12 mouse cellular contexts compared by ENCODE assay signal in genomic region chrX:99020215-99020614, GRCm38 (mm10). TPM values are rescaled to one million over a fixed set of nuclear protein-coding genes. Genes with fewer than 3 reads are reported as not detected.
A peak's percentile ranks its signal among the peaks of the same experiment; 100 is the strongest.
DNase-seq lines count a peak whose midpoint lies in the region; ATAC-seq and TF ChIP-seq lines count a peak whose summit lies in the region.
"Had no signal": no experiment of that assay in that cellular context is flagged by ENCODE, and none has a peak within 500 bp of the region (broad histone marks: within the 10 kb centered on the region; RNA-seq: fewer than 3 reads in every experiment).

No protein-coding gene starts in this region.

- 30% methylated on average over 4 of the region's 4 CpGs for WGBS in neural tube, embryonic 12.5 days
- 42% methylated on average over 4 of the region's 4 CpGs for WGBS in neural tube, embryonic 15.5 days
- WGBS in intestine, postnatal 0 days: 68% methylated on average over 4 of the region's 4 CpGs

- 0 out of 2 replicates have a peak, but pooled peaks have one; percentile 66 for ATAC-seq in neural tube, embryonic 12.5 days (ENCODE audit: low FRiP score, low read depth)
- no peak for ATAC-seq in neural tube, embryonic 15.5 days (ENCODE audit: low FRiP score)
- no peak for ATAC-seq in inflammation-experienced regulatory T-cells, adult 6 months
- ATAC-seq in intestine, postnatal 0 days: no peak
- ATAC-seq: liver, postnatal 0 days; Patski had no signal

- H3K9me3 ChIP-seq in neural tube, embryonic 12.5 days: no peaks in the 10 kb centered on the region
- no peaks in the 10 kb centered on the region for H3K9me3 ChIP-seq in neural tube, embryonic 15.5 days (replicated peaks)
- H3K9me3 ChIP-seq in intestine, postnatal 0 days (ENCODE audit: control insufficient read depth): no peaks in the 10 kb centered on the region

- no peak for TF ChIP-seq CTCF in intestine, postnatal 0 days (IDR thresholded peaks at IDR 0.05; ENCODE audit: low read depth)

- DNase-seq in forelimb bud, embryonic 11.5 days (ENCODE audit: low read depth, low spot score): peak; percentile 47
- DNase-seq in mesoderm, embryonic 11.5 days (ENCODE audit: low read depth, low spot score): peak; percentile 45
- DNase-seq in layer of hippocampus, adult 8-10 months (ENCODE audit: low spot score in 2 of 2): no peak
- DNase-seq: adrenal gland, postnatal 14 days; cerebellum, adult 8-10 months; liver, postnatal 0 days; thymus, postnatal 14 days had no signal

- no peaks in the 10 kb centered on the region for H3K4me1 ChIP-seq in neural tube, embryonic 12.5 days
- no peaks in the 10 kb centered on the region for H3K4me1 ChIP-seq in neural tube, embryonic 15.5 days
- H3K4me1 ChIP-seq in intestine, postnatal 0 days (replicated peaks; ENCODE audit: control insufficient read depth, insufficient read depth, low read length): no peaks in the 10 kb centered on the region

- no peaks in the 10 kb centered on the region for H3K36me3 ChIP-seq in neural tube, embryonic 12.5 days
- no peaks in the 10 kb centered on the region for H3K36me3 ChIP-seq in neural tube, embryonic 15.5 days
- no peaks in the 10 kb centered on the region for H3K36me3 ChIP-seq in intestine, postnatal 0 days (ENCODE audit: control insufficient read depth, insufficient read depth)

- no peak overlapping the region for H3K4me3 ChIP-seq in neural tube, embryonic 12.5 days
- no peak overlapping the region for H3K4me3 ChIP-seq in neural tube, embryonic 15.5 days (replicated peaks)
- H3K4me3 ChIP-seq in intestine, postnatal 0 days (ENCODE audit: low read depth, low read length): no peak overlapping the region

- H3K9ac ChIP-seq in neural tube, embryonic 12.5 days: no peak overlapping the region
- H3K9ac ChIP-seq in neural tube, embryonic 15.5 days (replicated peaks): no peak overlapping the region
- no peak overlapping the region for H3K9ac ChIP-seq in intestine, postnatal 0 days (ENCODE audit: low read depth, low read length)
- H3K9ac ChIP-seq: liver, postnatal 0 days had no signal

- H3K27ac ChIP-seq in neural tube, embryonic 12.5 days: no peak overlapping the region
- H3K27ac ChIP-seq in neural tube, embryonic 15.5 days (replicated peaks): no peak overlapping the region
- H3K27ac ChIP-seq in intestine, postnatal 0 days (ENCODE audit: low read depth, low read length): no peak overlapping the region

- no peak overlapping the region for H3K4me2 ChIP-seq in neural tube, embryonic 12.5 days (replicated peaks)
- no peak overlapping the region for H3K4me2 ChIP-seq in neural tube, embryonic 15.5 days
- H3K4me2 ChIP-seq in intestine, postnatal 0 days (replicated peaks; ENCODE audit: low read depth): no peak overlapping the region

- H3K27me3 ChIP-seq in neural tube, embryonic 12.5 days (replicated peaks): no peaks in the 10 kb centered on the region
- H3K27me3 ChIP-seq in neural tube, embryonic 15.5 days (replicated peaks): peaks cover 13% of the 10 kb centered on the region; the same call in 1 of the 2 replicates
- H3K27me3 ChIP-seq in intestine, postnatal 0 days (replicated peaks; ENCODE audit: control insufficient read depth, insufficient read depth, low read length): no peaks in the 10 kb centered on the region

RNA-seq across cellular contexts. Expression of gene Stard8, which starts 17.2 kb away (rescaled TPM):
- polyA plus RNA-seq in neural tube, embryonic 12.5 days (2016; fragmentation: Nextera tagmentation; extraction: Ambion mirVana): 7.7 and 9.2 TPM in 2 replicates
- 3.8 and 5.0 TPM in 2 replicates for polyA plus RNA-seq in neural tube, embryonic 15.5 days (2015; fragmentation: Nextera tagmentation; extraction: Ambion mirVana)
- 10 to 100 TPM in 1 of 4 experiments, 1 to 10 TPM in 3; 8.4 to 11.2 (median 9.7) TPM for total RNA-seq in layer of hippocampus, adult 8-10 months (2022)
- polyA plus RNA-seq in inflammation-experienced regulatory T-cells, adult 6 months (2017; shearing (Covaris generic)): under 1 TPM; 0.38 to 0.83 (median 0.40) TPM
- polyA plus RNA-seq in intestine, postnatal 0 days (2015; fragmentation: Nextera tagmentation; extraction: Ambion mirVana): 3.6 TPM in 2 replicates

Comparison
In these comparisons a context has a peak if more than half of its experiments do, and no peak if none do; other contexts are left out.
1. DNase-seq: peak in forelimb bud, embryonic 11.5 days (single experiment) and mesoderm, embryonic 11.5 days (single experiment); none in layer of hippocampus, adult 8-10 months (0 of 2).